Mouse (Mus musculus) MEL (cell line): ENCODE data around the gene Pde10a.

Experiments
- CTCF ChIP-seq, 3 experiments: IDR thresholded peaks in 2 of 3; conservative IDR thresholded peaks in 1 of 3; 2 replicates each; pipeline ENCODE4 v1.5.1; 2011 to 2012; ENCODE audit warnings: low read length in 3 of 3, low read depth in 2 of 3, mild to moderate bottlenecking in 2 of 3, improper control_type of control experiment in 1 of 3, inconsistent platforms in 1 of 3, mixed read lengths in 1 of 3, moderate library complexity in 1 of 3; ENCODE audit not compliant: control insufficient read depth in 1 of 3, insufficient read depth in 1 of 3, poor library complexity in 1 of 3, severe bottlenecking in 1 of 3
- EP300 ChIP-seq, 2 experiments: IDR thresholded peaks; 2 replicates each; pipeline ENCODE4 v1.6.1; 2011; ENCODE audit warnings: improper control_type of control experiment in 2 of 2, low read length in 2 of 2, low read depth in 1 of 2, mild to moderate bottlenecking in 1 of 2
- GATA1 ChIP-seq: IDR thresholded peaks from 2 replicates; pipeline ENCODE4 v1.6.1; 2011; ENCODE audit warnings: low read depth, low read length, improper control_type of control experiment
- MAFK ChIP-seq: IDR thresholded peaks from 2 replicates; pipeline ENCODE4 v1.6.1; 2011; ENCODE audit warnings: low read depth, mild to moderate bottlenecking, low read length, improper control_type of control experiment, borderline replicate concordance

- TF ChIP-seq EP300 (IDR thresholded peaks at IDR 0.05; ENCODE audit: low read depth in 1 of 2, low read length in 2 of 2) (no peak), GATA1 (no peak), CTCF (IDR thresholded peaks at IDR 0.05 in 2 of 3, conservative IDR thresholded peaks at IDR 0.05 in 1 of 3; ENCODE audit: control insufficient read depth in 1 of 3, insufficient read depth in 1 of 3, low read depth in 2 of 3, low read length in 3 of 3, poor library complexity in 1 of 3, severe bottlenecking in 1 of 3) (no peak), MAFK (no peak)
These were observed 398.6 kb downstream of the Pde10a start for GRCm38 (mm10) chr17:8923727-8924126.
